Mouse (Mus musculus) mesoderm, embryonic 11.5 days (tissue): ENCODE results near the gene Olfr597.
"Not testable (repeated sequence)": the region's sequence is repeated elsewhere in the genome, so short reads cannot be mapped to it uniquely, and the experiment has no call there.

Experiments
- DNase-seq: peaks from one replicate; pipeline ENCODE4 v3.0.0-alpha.2; 2012; ENCODE audit warnings: low read depth, low spot score

Gene Olfr597

DNA sequence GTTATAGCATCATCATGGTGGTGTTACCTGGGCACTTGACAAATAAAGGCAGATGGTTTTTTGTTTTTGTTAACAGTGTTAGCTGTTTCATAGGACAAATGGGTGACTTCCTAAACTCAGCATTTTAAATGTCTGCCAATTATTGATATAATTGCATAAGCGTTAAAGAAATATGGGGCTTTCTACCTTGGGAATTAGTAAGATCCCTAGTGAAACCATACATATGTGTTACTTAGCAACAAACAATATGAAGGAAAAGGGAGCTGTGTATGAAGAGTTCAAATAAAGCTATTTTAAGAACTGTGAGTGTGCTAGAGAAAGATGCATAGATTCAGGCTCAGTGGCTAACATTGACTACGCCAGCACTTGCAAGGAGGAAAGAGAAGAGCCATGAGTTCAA is at the start of gene Olfr597:
Gene Olfr597 (plus strand): TSS at position 301 of the 400 bp plus-strand sequence.
- not testable (repeated sequence) for DNase-seq

DNA sequence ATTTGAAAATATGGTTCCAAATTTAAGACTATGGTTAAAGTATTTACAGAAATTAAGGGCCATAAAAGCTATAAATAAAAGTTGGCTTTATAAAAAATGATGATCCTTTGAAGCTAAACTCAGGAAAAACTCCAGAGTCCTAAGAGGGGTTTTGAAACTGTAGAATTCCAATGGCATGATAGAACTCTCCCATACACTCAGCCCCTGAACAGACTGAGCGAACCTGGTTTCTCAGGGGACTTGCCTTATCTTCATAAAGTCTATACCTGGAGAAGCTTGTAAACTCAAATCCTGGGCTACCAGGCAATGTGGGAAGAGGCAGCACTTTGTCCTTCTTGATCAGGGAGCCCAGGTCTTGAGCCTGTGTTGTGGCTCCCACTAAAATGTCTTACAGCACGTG is 10.8 kb upstream of the Olfr597 start, which contains the start of gene Olfr596:
Gene Olfr596 (plus strand): TSS at position 301 of the 400 bp plus-strand sequence.
- not testable (repeated sequence) for DNase-seq

DNA sequence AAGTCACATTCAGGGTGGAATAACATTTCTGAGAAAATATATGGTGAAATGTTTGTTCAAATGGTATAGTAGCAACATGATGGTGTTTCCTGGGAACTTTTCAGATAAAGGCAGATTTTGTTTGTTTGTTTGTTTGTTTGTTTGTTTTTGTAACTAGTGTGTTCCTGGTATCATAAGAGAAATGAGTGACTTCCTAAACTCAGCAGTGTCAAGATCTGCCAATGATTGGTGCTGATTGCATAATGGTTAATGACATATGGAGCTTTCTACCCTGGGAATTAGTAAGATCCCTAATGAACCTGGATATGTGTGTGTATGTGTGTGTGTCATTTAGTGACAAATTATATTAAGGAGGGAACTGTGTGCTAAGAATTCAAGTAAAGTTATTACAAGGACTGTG is 7.2 kb downstream of the Olfr597 start, which contains the start of gene Olfr598:
Gene Olfr598 (plus strand): TSS at position 301 of the 400 bp plus-strand sequence.
- DNase-seq, result no peak

DNA sequence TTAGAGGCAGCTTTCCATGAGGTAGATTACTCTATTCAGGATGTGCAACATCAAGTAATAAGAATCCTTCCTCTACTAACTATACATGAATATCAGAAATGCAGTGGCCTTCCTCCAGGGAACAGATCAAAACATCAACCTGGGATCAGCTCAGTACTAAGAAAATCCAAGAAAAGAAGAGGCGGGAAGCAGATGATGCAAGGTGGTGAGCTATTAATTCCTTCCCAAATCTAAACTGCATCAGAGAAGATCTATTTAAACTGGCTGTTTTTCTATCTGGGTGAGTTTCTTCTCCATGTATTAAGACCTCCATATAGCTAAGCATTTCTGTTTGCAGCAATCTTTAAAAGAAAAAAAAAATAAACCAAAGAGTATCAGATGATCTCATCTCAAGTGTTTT is 19.5 kb downstream of the Olfr597 start, which contains the start of gene Olfr599:
Gene Olfr599 (plus strand): TSS at position 301 of the 400 bp plus-strand sequence.
- no peak for DNase-seq

DNA sequence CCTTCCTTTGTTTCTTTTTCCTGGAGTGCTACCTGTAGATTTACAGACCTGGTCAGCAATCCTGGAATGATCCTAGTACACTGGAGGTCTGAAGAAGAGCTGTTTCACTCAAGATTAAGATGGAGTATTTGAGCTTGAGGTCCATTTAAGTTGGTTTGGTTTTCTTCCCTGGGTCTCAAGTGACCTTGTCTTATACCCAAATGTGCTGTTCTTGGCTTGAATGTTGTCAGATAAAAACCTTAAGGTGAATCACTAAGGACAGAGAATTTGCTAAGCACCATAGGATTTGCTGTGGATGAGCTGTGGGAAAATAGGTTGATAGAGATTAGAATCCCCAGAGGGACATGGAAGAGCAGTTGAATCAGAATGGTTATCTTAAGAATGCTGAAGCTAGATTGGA is 33.5 kb downstream of the Olfr597 start, which contains the start of gene Olfr600:
Gene Olfr600 (minus strand): TSS at position 101 of the 400 bp plus-strand sequence.
- DNase-seq, result no peak

DNA sequence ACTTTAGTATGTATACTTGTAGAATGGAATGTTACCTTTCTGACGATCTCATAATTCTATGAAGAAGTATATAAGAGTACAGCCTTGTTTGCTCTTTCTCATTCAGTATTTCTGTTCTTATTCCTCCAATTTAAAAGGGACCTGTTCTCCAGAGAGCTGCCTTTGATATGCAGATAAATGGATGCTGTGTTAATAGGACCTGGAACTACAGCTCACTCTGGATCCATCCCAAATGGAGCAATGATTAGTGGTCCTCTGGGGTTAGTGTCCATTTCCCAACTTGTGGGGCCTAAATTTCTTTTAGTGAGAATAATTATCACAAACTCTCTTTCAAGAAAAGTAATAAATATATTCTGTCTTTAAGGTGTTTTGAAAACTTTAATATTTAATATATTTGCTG is 46.4 kb downstream of the Olfr597 start, which contains the start of gene Olfr601:
Gene Olfr601 (minus strand): TSS at position 101 of the 400 bp plus-strand sequence.
- no peak for DNase-seq
